Mouse (Mus musculus): ENCODE measurements around the gene Serpinb12. TPM values are rescaled to one million over a fixed set of nuclear protein-coding genes. Genes with fewer than 3 reads are reported as not detected.
"Not testable (repeated sequence)": the region's sequence is repeated elsewhere in the genome, so short reads cannot be mapped to it uniquely, and the experiment has no call there.

Gene Serpinb12
- 0.24 TPM in 1 of 2 replicates, not detected in the other for polyA plus RNA-seq (2014; fragmentation: Nextera tagmentation; extraction: Ambion mirVana)

GRCm38 (mm10) chr1:106934265-106934664 lies at the start of gene Serpinb12:
TSS of gene Serpinb12 (plus strand) at chr1:106934449.
- Histone ChIP-seq H3K36me3 (ENCODE audit: control insufficient read depth, insufficient read depth, low read length) (no peaks in the 10 kb centered on the region), H3K4me2 (ENCODE audit: low read depth, low read length) (no peak within 1 kb of the TSS), H3K4me3 (ENCODE audit: low read depth, low read length) (no peak within 1 kb of the TSS), H3K27me3 (ENCODE audit: control insufficient read depth, insufficient read depth, low read length) (no peaks in the 10 kb centered on the region), H3K9ac (replicated peaks; ENCODE audit: low read depth, low read length) (no peak within 1 kb of the TSS), H3K4me1 (ENCODE audit: control insufficient read depth, insufficient read depth, low read length) (no peaks in the 10 kb centered on the region), H3K9me3 (ENCODE audit: control insufficient read depth, low read length) (no peaks in the 10 kb centered on the region), H3K27ac (ENCODE audit: low read depth, low read length) (no peak within 1 kb of the TSS)
- no peak for ATAC-seq (ENCODE audit: low read depth)
- 85% methylated on average over 6 of the region's 6 CpGs for WGBS

- H3K4me2 ChIP-seq (ENCODE audit: low read depth, low read length); ATAC-seq (ENCODE audit: low read depth); H3K9ac ChIP-seq (replicated peaks; ENCODE audit: low read depth, low read length); H3K27me3 ChIP-seq (ENCODE audit: control insufficient read depth, insufficient read depth, low read length); H3K9me3 ChIP-seq (ENCODE audit: control insufficient read depth, low read length); H3K36me3 ChIP-seq (ENCODE audit: control insufficient read depth, insufficient read depth, low read length); H3K4me3 ChIP-seq (ENCODE audit: low read depth, low read length); H3K27ac ChIP-seq (ENCODE audit: low read depth, low read length); H3K4me1 ChIP-seq (ENCODE audit: control insufficient read depth, insufficient read depth, low read length): not testable (repeated sequence)
Observed at GRCm38 (mm10) chr1:106895142-106895541, 39.1 kb upstream of the Serpinb12 start.

- Histone ChIP-seq H3K4me1 (ENCODE audit: control insufficient read depth, insufficient read depth, low read length) (no peaks in the 10 kb centered on the region), H3K36me3 (ENCODE audit: control insufficient read depth, insufficient read depth, low read length) (no peaks in the 10 kb centered on the region), H3K4me2 (ENCODE audit: low read depth, low read length) (no peak overlapping the region), H3K4me3 (ENCODE audit: low read depth, low read length) (no peak overlapping the region), H3K27ac (ENCODE audit: low read depth, low read length) (no peak overlapping the region), H3K9ac (replicated peaks; ENCODE audit: low read depth, low read length) (no peak overlapping the region), H3K9me3 (ENCODE audit: control insufficient read depth, low read length) (no peaks in the 10 kb centered on the region), H3K27me3 (ENCODE audit: control insufficient read depth, insufficient read depth, low read length) (no peaks in the 10 kb centered on the region)
- no peak for ATAC-seq (ENCODE audit: low read depth)
- WGBS, result 31% methylated on average over 4 of the region's 4 CpGs
Observed at GRCm38 (mm10) chr1:106901406-106901805, 32.8 kb upstream of the Serpinb12 start.

- Histone ChIP-seq H3K4me3 (ENCODE audit: low read depth, low read length) (no peak overlapping the region), H3K4me2 (ENCODE audit: low read depth, low read length) (no peak overlapping the region), H3K36me3 (ENCODE audit: control insufficient read depth, insufficient read depth, low read length) (no peaks in the 10 kb centered on the region), H3K27ac (ENCODE audit: low read depth, low read length) (no peak overlapping the region), H3K27me3 (ENCODE audit: control insufficient read depth, insufficient read depth, low read length) (no peaks in the 10 kb centered on the region), H3K9ac (replicated peaks; ENCODE audit: low read depth, low read length) (no peak overlapping the region), H3K4me1 (ENCODE audit: control insufficient read depth, insufficient read depth, low read length) (no peaks in the 10 kb centered on the region), H3K9me3 (ENCODE audit: control insufficient read depth, low read length) (no peaks in the 10 kb centered on the region)
- ATAC-seq (ENCODE audit: low read depth), result no peak
- 87% methylated on average over 4 of the region's 4 CpGs for WGBS
Observed at GRCm38 (mm10) chr1:106931954-106932353, 2.3 kb upstream of the Serpinb12 start.

GRCm38 (mm10) chr1:106933658-106934057 lies 591 bp upstream of the Serpinb12 start:
- no peak for ATAC-seq (ENCODE audit: low read depth)
- Histone ChIP-seq H3K27me3 (ENCODE audit: control insufficient read depth, insufficient read depth, low read length) (no peaks in the 10 kb centered on the region), H3K9me3 (ENCODE audit: control insufficient read depth, low read length) (no peaks in the 10 kb centered on the region), H3K4me1 (ENCODE audit: control insufficient read depth, insufficient read depth, low read length) (no peaks in the 10 kb centered on the region), H3K27ac (ENCODE audit: low read depth, low read length) (no peak overlapping the region), H3K9ac (replicated peaks; ENCODE audit: low read depth, low read length) (no peak overlapping the region), H3K36me3 (ENCODE audit: control insufficient read depth, insufficient read depth, low read length) (no peaks in the 10 kb centered on the region), H3K4me2 (ENCODE audit: low read depth, low read length) (no peak overlapping the region), H3K4me3 (ENCODE audit: low read depth, low read length) (no peak overlapping the region)

GRCm38 (mm10) chr1:106947217-106947616 lies 13.0 kb downstream of the Serpinb12 start:
- H3K4me2 ChIP-seq (ENCODE audit: low read depth, low read length), result no peak overlapping the region
- H3K36me3 ChIP-seq (ENCODE audit: control insufficient read depth, insufficient read depth, low read length), result no peaks in the 10 kb centered on the region
- no peak for ATAC-seq (ENCODE audit: low read depth)
- no peak overlapping the region for H3K9ac ChIP-seq (replicated peaks; ENCODE audit: low read depth, low read length)
- no peaks in the 10 kb centered on the region for H3K4me1 ChIP-seq (ENCODE audit: control insufficient read depth, insufficient read depth, low read length)
- no peaks in the 10 kb centered on the region for H3K27me3 ChIP-seq (ENCODE audit: control insufficient read depth, insufficient read depth, low read length)
- no peak overlapping the region for H3K27ac ChIP-seq (ENCODE audit: low read depth, low read length)
- WGBS, result 96% methylated on average over 1 of the region's 1 CpGs
- no peaks in the 10 kb centered on the region for H3K9me3 ChIP-seq (ENCODE audit: control insufficient read depth, low read length)
- no peak overlapping the region for H3K4me3 ChIP-seq (ENCODE audit: low read depth, low read length)

GRCm38 (mm10) chr1:106959981-106960380 lies 25.7 kb downstream of the Serpinb12 start:
- Histone ChIP-seq H3K4me3 (ENCODE audit: low read depth, low read length) (no peak overlapping the region), H3K9ac (replicated peaks; ENCODE audit: low read depth, low read length) (no peak overlapping the region), H3K4me1 (ENCODE audit: control insufficient read depth, insufficient read depth, low read length) (no peaks in the 10 kb centered on the region), H3K4me2 (ENCODE audit: low read depth, low read length) (no peak overlapping the region), H3K36me3 (ENCODE audit: control insufficient read depth, insufficient read depth, low read length) (no peaks in the 10 kb centered on the region), H3K27me3 (ENCODE audit: control insufficient read depth, insufficient read depth, low read length) (no peaks in the 10 kb centered on the region), H3K9me3 (ENCODE audit: control insufficient read depth, low read length) (no peaks in the 10 kb centered on the region), H3K27ac (ENCODE audit: low read depth, low read length) (no peak overlapping the region)
- ATAC-seq (ENCODE audit: low read depth), result no peak
- WGBS, result 81% methylated on average over 3 of the region's 3 CpGs

- Histone ChIP-seq H3K27me3 (ENCODE audit: control insufficient read depth, insufficient read depth, low read length) (no peaks in the 10 kb centered on the region), H3K4me1 (ENCODE audit: control insufficient read depth, insufficient read depth, low read length) (no peaks in the 10 kb centered on the region), H3K36me3 (ENCODE audit: control insufficient read depth, insufficient read depth, low read length) (no peaks in the 10 kb centered on the region), H3K27ac (ENCODE audit: low read depth, low read length) (no peak overlapping the region), H3K4me3 (ENCODE audit: low read depth, low read length) (no peak overlapping the region), H3K9me3 (ENCODE audit: control insufficient read depth, low read length) (no peaks in the 10 kb centered on the region), H3K9ac (replicated peaks; ENCODE audit: low read depth, low read length) (no peak overlapping the region), H3K4me2 (ENCODE audit: low read depth, low read length) (no peak overlapping the region)
- WGBS, result 49% methylated on average over 3 of the region's 3 CpGs
- no peak for ATAC-seq (ENCODE audit: low read depth)
Observed at GRCm38 (mm10) chr1:106961023-106961422, 26.8 kb downstream of the Serpinb12 start.

GRCm38 (mm10) chr1:106980684-106981083 lies 46.4 kb downstream of the Serpinb12 start, which contains the start of gene Serpinb13:
TSS of gene Serpinb13 (plus strand) at chr1:106980984.
- H3K4me3 ChIP-seq (ENCODE audit: low read depth, low read length), result no peak within 1 kb of the TSS
- H3K27me3 ChIP-seq (ENCODE audit: control insufficient read depth, insufficient read depth, low read length), result no peaks in the 10 kb centered on the region
- no peak within 1 kb of the TSS for H3K27ac ChIP-seq (ENCODE audit: low read depth, low read length)
- ATAC-seq (ENCODE audit: low read depth), result no peak
- no peaks in the 10 kb centered on the region for H3K4me1 ChIP-seq (ENCODE audit: control insufficient read depth, insufficient read depth, low read length)
- H3K36me3 ChIP-seq (ENCODE audit: control insufficient read depth, insufficient read depth, low read length), result no peaks in the 10 kb centered on the region
- no peaks in the 10 kb centered on the region for H3K9me3 ChIP-seq (ENCODE audit: control insufficient read depth, low read length)
- H3K4me2 ChIP-seq (ENCODE audit: low read depth, low read length), result no peak within 1 kb of the TSS
- no peak within 1 kb of the TSS for H3K9ac ChIP-seq (replicated peaks; ENCODE audit: low read depth, low read length)

GRCm38 (mm10) chr1:106983092-106983491 lies 48.8 kb downstream of the Serpinb12 start:
- 97% methylated on average over 1 of the region's 1 CpGs for WGBS
- H3K27me3 ChIP-seq (ENCODE audit: control insufficient read depth, insufficient read depth, low read length), result no peaks in the 10 kb centered on the region
- ATAC-seq (ENCODE audit: low read depth), result no peak

More at GRCm38 (mm10) chr1:106983092-106983491, 48.8 kb downstream of the Serpinb12 start:
- H3K9ac ChIP-seq (replicated peaks; ENCODE audit: low read depth, low read length), result no peak overlapping the region
- H3K4me1 ChIP-seq (ENCODE audit: control insufficient read depth, insufficient read depth, low read length), result no peaks in the 10 kb centered on the region
- H3K4me2 ChIP-seq (ENCODE audit: low read depth, low read length), result no peak overlapping the region
- no peak overlapping the region for H3K27ac ChIP-seq (ENCODE audit: low read depth, low read length)
- no peaks in the 10 kb centered on the region for H3K9me3 ChIP-seq (ENCODE audit: control insufficient read depth, low read length)
- no peak overlapping the region for H3K4me3 ChIP-seq (ENCODE audit: low read depth, low read length)
- H3K36me3 ChIP-seq (ENCODE audit: control insufficient read depth, insufficient read depth, low read length), result no peaks in the 10 kb centered on the region

Data from neural tube, embryonic 14.5 days (tissue).